Mouse (Mus musculus): ENCODE data around the gene Tspan8. TPM values are rescaled to one million over a fixed set of nuclear protein-coding genes. Genes with fewer than 3 reads are reported as not detected.
"Not testable (repeated sequence)": the region's sequence is repeated elsewhere in the genome, so short reads cannot be mapped to it uniquely, and the experiment has no call there.

Tspan8 gene
- polyA plus RNA-seq, 1 experiment from 2014 or later = 113 TPM

DNA sequence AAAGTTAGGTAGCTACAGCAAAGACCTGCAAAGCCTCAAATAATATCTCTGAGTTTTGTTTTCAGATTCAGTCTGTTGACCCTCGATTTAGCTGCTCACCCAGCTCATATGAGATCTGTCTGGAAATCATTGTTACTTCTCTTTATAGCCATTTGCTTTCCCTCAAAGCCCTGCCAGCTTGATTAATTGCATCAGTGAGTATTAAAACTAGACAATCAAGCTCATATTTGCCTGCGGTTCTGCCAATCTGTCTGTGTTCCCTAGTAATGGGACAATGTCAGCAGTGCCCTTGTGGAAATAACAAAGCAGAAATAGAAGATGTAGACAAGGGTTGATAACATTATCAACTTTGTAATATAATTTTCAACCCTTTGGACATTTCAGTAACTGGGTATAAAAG is 25.8 kb upstream of the Tspan8 start:
- 54% methylated on average over 2 of the region's 2 CpGs for WGBS
- H3K4me1 ChIP-seq (ENCODE audit: control insufficient read depth, insufficient read depth, low read length) = no peaks in the 10 kb centered on the region
- ATAC-seq (ENCODE audit: insufficient number of reproducible peaks, insufficient read depth, low FRiP score, low read depth) = no peak
- H3K9me3 ChIP-seq (ENCODE audit: control insufficient read depth, low read depth, low read length) = no peaks in the 10 kb centered on the region
- H3K4me2 ChIP-seq (replicated peaks; ENCODE audit: low read depth, low read length) = no peak overlapping the region
- H3K27me3 ChIP-seq (ENCODE audit: control insufficient read depth, insufficient read depth, low read length) = no peaks in the 10 kb centered on the region
- no peak overlapping the region for H3K4me3 ChIP-seq (ENCODE audit: low read depth, low read length)
- no peak overlapping the region for H3K9ac ChIP-seq (replicated peaks; ENCODE audit: low read depth, low read length)
- no peak overlapping the region for H3K27ac ChIP-seq (ENCODE audit: low read length)
- no peaks in the 10 kb centered on the region for H3K36me3 ChIP-seq (ENCODE audit: control insufficient read depth, insufficient read depth, low read length)

DNA sequence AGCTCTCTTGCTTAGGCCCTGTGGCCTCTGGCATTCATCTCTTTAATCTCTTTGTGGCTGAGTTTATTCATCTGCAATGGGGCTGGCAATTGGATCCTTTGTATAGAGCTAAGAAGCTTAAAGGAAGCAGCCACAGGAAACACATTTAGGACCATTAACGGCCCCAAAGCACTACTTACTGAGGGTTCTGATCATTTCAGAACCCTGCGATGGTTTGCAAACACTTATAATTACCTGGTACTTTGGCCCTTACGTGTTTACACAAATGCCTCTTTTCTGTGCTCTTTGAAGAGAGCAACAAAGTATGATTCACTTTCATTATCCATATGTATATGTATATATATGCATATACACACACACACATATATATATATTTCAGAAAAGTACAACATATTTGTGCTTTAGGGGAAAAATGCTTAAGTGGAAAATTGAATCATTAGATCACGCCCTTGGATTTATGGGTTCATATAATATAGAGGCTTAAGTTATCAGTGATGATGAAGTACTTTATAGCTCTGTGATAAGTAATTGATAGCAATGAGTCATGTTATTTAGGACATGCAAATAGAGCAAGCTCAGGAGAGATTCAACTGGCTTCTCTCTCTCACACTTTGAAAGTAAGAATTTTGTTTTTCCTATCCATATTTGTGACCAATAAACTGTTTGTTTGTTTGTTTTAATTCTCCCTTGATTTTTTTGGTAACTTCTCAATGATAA is 20.4 kb upstream of the Tspan8 start:
- Histone ChIP-seq H3K4me1 (ENCODE audit: control insufficient read depth, insufficient read depth, low read length) (no peaks in the 10 kb centered on the region), H3K36me3 (ENCODE audit: control insufficient read depth, insufficient read depth, low read length) (no peaks in the 10 kb centered on the region), H3K27me3 (ENCODE audit: control insufficient read depth, insufficient read depth, low read length) (no peaks in the 10 kb centered on the region), H3K4me2 (replicated peaks; ENCODE audit: low read depth, low read length) (no peak overlapping the region), H3K9ac (replicated peaks; ENCODE audit: low read depth, low read length) (no peak overlapping the region), H3K27ac (ENCODE audit: low read length) (no peak overlapping the region), H3K9me3 (ENCODE audit: control insufficient read depth, low read depth, low read length) (no peaks in the 10 kb centered on the region), H3K4me3 (ENCODE audit: low read depth, low read length) (no peak overlapping the region)
- ATAC-seq (ENCODE audit: insufficient number of reproducible peaks, insufficient read depth, low FRiP score, low read depth) = no peak
- WGBS = 70% methylated on average over 4 of the region's 4 CpGs

- Histone ChIP-seq H3K4me1 (ENCODE audit: control insufficient read depth, insufficient read depth, low read length) (no peaks in the 10 kb centered on the region), H3K9me3 (ENCODE audit: control insufficient read depth, low read depth, low read length) (no peaks in the 10 kb centered on the region), H3K4me3 (ENCODE audit: low read depth, low read length) (no peak overlapping the region), H3K27ac (ENCODE audit: low read length) (no peak overlapping the region), H3K9ac (replicated peaks; ENCODE audit: low read depth, low read length) (no peak overlapping the region), H3K4me2 (replicated peaks; ENCODE audit: low read depth, low read length) (no peak overlapping the region), H3K36me3 (ENCODE audit: control insufficient read depth, insufficient read depth, low read length) (no peaks in the 10 kb centered on the region), H3K27me3 (ENCODE audit: control insufficient read depth, insufficient read depth, low read length) (no peaks in the 10 kb centered on the region)
- WGBS = 49% methylated on average over 3 of the region's 3 CpGs
- ATAC-seq (ENCODE audit: insufficient number of reproducible peaks, insufficient read depth, low FRiP score, low read depth) = no peak; the same call in 1 of the 2 replicates
Measured at GRCm38 (mm10) chr10:115801464-115801863, 15.2 kb upstream of the Tspan8 start.

DNA sequence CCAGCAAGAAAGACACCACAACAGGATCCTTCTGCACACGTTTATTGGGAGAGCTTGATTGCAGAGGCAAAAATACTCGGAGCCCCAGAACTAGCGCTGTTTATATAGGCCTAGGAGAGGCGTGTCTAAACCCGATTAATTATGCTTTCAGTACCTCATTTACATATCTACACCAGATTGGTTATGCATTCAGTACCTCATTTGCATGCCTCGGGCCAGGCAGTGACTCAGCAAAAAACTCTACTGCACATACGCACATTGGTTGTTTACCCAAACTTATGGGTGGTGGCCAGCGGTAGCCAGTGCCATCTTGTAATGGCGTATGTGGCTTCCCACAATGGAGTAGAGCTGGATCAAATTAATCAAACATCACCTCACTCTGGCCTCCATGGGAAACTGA is 13.6 kb upstream of the Tspan8 start:
- WGBS = 94% methylated on average over 9 of the region's 9 CpGs
- H3K27me3 ChIP-seq (ENCODE audit: control insufficient read depth, insufficient read depth, low read length); H3K27ac ChIP-seq (ENCODE audit: low read length); H3K9me3 ChIP-seq (ENCODE audit: control insufficient read depth, low read depth, low read length); H3K36me3 ChIP-seq (ENCODE audit: control insufficient read depth, insufficient read depth, low read length); H3K4me2 ChIP-seq (replicated peaks; ENCODE audit: low read depth, low read length); H3K4me1 ChIP-seq (ENCODE audit: control insufficient read depth, insufficient read depth, low read length); H3K4me3 ChIP-seq (ENCODE audit: low read depth, low read length); H3K9ac ChIP-seq (replicated peaks; ENCODE audit: low read depth, low read length); ATAC-seq (ENCODE audit: insufficient number of reproducible peaks, insufficient read depth, low FRiP score, low read depth): not testable (repeated sequence)

DNA sequence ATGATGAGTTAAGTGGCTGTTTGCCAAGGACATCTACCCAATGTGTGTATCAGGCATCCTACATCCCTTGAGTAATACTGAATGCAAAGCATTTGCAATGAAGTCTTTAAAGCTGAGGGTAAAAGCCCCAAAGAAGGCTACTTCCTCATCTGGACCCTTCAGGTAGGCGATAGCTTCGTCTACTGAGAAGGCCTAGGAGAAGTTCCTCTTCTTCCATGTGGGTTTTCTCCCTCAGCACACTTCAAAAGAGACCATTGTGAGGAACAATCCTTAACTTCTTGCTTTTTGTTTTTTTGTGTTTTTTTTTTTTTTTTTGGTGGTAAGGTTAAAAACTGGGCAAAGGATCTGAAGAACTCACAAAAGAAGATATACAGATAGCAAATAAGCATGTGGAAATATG is 12.9 kb upstream of the Tspan8 start:
- H3K36me3 ChIP-seq (ENCODE audit: control insufficient read depth, insufficient read depth, low read length) = no peaks in the 10 kb centered on the region
- H3K9ac ChIP-seq (replicated peaks; ENCODE audit: low read depth, low read length) = no peak overlapping the region
- 90% methylated on average over 2 of the region's 2 CpGs for WGBS
- no peaks in the 10 kb centered on the region for H3K4me1 ChIP-seq (ENCODE audit: control insufficient read depth, insufficient read depth, low read length)
- no peak overlapping the region for H3K4me2 ChIP-seq (replicated peaks; ENCODE audit: low read depth, low read length)
- ATAC-seq (ENCODE audit: insufficient number of reproducible peaks, insufficient read depth, low FRiP score, low read depth) = no peak
- no peaks in the 10 kb centered on the region for H3K9me3 ChIP-seq (ENCODE audit: control insufficient read depth, low read depth, low read length)
- H3K27me3 ChIP-seq (ENCODE audit: control insufficient read depth, insufficient read depth, low read length) = no peaks in the 10 kb centered on the region
- H3K4me3 ChIP-seq (ENCODE audit: low read depth, low read length) = no peak overlapping the region
- no peak overlapping the region for H3K27ac ChIP-seq (ENCODE audit: low read length)

DNA sequence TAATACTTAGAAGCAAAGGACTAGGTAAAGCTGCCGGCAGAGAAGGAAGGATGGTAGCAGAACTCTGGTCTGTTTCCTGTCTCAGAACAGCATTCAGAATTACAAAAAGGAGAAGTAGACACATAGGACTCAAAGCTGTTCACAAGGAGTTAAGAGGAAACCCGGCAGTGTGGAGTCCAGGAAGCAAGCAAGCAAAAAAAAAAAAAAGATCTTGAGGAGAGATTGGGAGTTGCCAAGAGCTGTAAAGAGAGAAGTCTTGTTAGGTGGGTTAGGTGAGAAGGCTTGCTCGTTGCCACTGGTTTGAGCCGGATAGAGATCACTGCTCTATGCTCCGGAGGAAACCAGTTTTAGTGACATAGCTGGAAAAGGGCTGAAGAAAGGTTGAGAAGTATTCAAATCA is 10.6 kb upstream of the Tspan8 start:
- no peak for ATAC-seq (ENCODE audit: insufficient number of reproducible peaks, insufficient read depth, low FRiP score, low read depth)
- Histone ChIP-seq H3K4me3 (ENCODE audit: low read depth, low read length) (no peak overlapping the region), H3K4me1 (ENCODE audit: control insufficient read depth, insufficient read depth, low read length) (no peaks in the 10 kb centered on the region), H3K4me2 (replicated peaks; ENCODE audit: low read depth, low read length) (no peak overlapping the region), H3K27me3 (ENCODE audit: control insufficient read depth, insufficient read depth, low read length) (no peaks in the 10 kb centered on the region), H3K27ac (ENCODE audit: low read length) (no peak overlapping the region), H3K9me3 (ENCODE audit: control insufficient read depth, low read depth, low read length) (no peaks in the 10 kb centered on the region), H3K36me3 (ENCODE audit: control insufficient read depth, insufficient read depth, low read length) (no peaks in the 10 kb centered on the region), H3K9ac (replicated peaks; ENCODE audit: low read depth, low read length) (no peak overlapping the region)
- 72% methylated on average over 5 of the region's 5 CpGs for WGBS

- no peak for ATAC-seq (ENCODE audit: insufficient number of reproducible peaks, insufficient read depth, low FRiP score, low read depth)
- Histone ChIP-seq H3K27ac (ENCODE audit: low read length) (no peak overlapping the region), H3K4me3 (ENCODE audit: low read depth, low read length) (no peak overlapping the region), H3K36me3 (ENCODE audit: control insufficient read depth, insufficient read depth, low read length) (no peaks in the 10 kb centered on the region), H3K4me2 (replicated peaks; ENCODE audit: low read depth, low read length) (no peak overlapping the region), H3K9me3 (ENCODE audit: control insufficient read depth, low read depth, low read length) (no peaks in the 10 kb centered on the region), H3K9ac (replicated peaks; ENCODE audit: low read depth, low read length) (no peak overlapping the region), H3K27me3 (ENCODE audit: control insufficient read depth, insufficient read depth, low read length) (no peaks in the 10 kb centered on the region), H3K4me1 (ENCODE audit: control insufficient read depth, insufficient read depth, low read length) (no peaks in the 10 kb centered on the region)
- 43% methylated on average over 7 of the region's 7 CpGs for WGBS
Measured at GRCm38 (mm10) chr10:115809169-115809568, 7.5 kb upstream of the Tspan8 start.

DNA sequence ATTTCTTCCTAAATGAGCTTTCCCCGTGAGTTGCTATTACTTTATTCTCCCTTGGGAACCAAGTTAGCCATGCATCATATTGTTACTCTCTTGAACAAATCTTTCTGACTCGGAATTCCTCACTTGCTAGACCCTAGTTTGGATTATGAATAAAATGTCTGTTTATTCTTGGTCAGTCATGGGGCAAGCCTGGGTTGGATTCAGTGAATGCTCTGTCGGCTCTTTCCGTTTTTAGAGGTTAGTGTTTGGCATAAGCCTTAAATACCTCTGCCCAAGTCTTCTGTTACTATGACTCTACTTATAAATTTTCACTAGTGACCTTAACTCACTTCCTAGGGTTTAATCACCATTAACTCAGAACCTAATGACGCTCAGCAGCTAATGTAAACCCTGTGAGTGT is 5.1 kb upstream of the Tspan8 start:
- no peak overlapping the region for H3K27ac ChIP-seq (ENCODE audit: low read length)
- H3K36me3 ChIP-seq (ENCODE audit: control insufficient read depth, insufficient read depth, low read length) = no peaks in the 10 kb centered on the region
- ATAC-seq (ENCODE audit: insufficient number of reproducible peaks, insufficient read depth, low FRiP score, low read depth) = no peak
- no peak overlapping the region for H3K4me3 ChIP-seq (ENCODE audit: low read depth, low read length)
- H3K4me2 ChIP-seq (replicated peaks; ENCODE audit: low read depth, low read length) = no peak overlapping the region
- H3K4me1 ChIP-seq (ENCODE audit: control insufficient read depth, insufficient read depth, low read length) = 0 out of 2 replicates have a peak, but pooled peaks cover 2% of the 10 kb centered on the region
- H3K27me3 ChIP-seq (ENCODE audit: control insufficient read depth, insufficient read depth, low read length) = no peaks in the 10 kb centered on the region
- no peaks in the 10 kb centered on the region for H3K9me3 ChIP-seq (ENCODE audit: control insufficient read depth, low read depth, low read length)
- 33% methylated on average over 5 of the region's 5 CpGs for WGBS
- H3K9ac ChIP-seq (replicated peaks; ENCODE audit: low read depth, low read length) = no peak overlapping the region

GRCm38 (mm10) chr10:115814878-115815277 is 1.8 kb upstream of the Tspan8 start:
- 71% methylated on average over 11 of the region's 11 CpGs for WGBS
- H3K36me3 ChIP-seq (ENCODE audit: control insufficient read depth, insufficient read depth, low read length) = no peaks in the 10 kb centered on the region
- 0 out of 2 replicates have a peak, but pooled peaks cover 2% of the 10 kb centered on the region for H3K4me1 ChIP-seq (ENCODE audit: control insufficient read depth, insufficient read depth, low read length)
- H3K9me3 ChIP-seq (ENCODE audit: control insufficient read depth, low read depth, low read length) = no peaks in the 10 kb centered on the region
- H3K27ac ChIP-seq (ENCODE audit: low read length) = no peak overlapping the region
- no peak overlapping the region for H3K4me3 ChIP-seq (ENCODE audit: low read depth, low read length)
- no peak overlapping the region for H3K9ac ChIP-seq (replicated peaks; ENCODE audit: low read depth, low read length)
- no peak overlapping the region for H3K4me2 ChIP-seq (replicated peaks; ENCODE audit: low read depth, low read length)
- ATAC-seq (ENCODE audit: insufficient number of reproducible peaks, insufficient read depth, low FRiP score, low read depth) = no peak
- no peaks in the 10 kb centered on the region for H3K27me3 ChIP-seq (ENCODE audit: control insufficient read depth, insufficient read depth, low read length)
